Mouse (Mus musculus) CD8-positive naive resting alpha-beta T cell, adult 2 months (primary cell): ENCODE results near the gene Slc16a10.

Experiments
- DNase-seq, 2 experiments: peaks; one replicate each; pipeline ENCODE4 v3.0.0; 2022; ENCODE audit warnings: low read depth in 2 of 2, low spot score in 2 of 2

The Slc16a10 gene

DNA sequence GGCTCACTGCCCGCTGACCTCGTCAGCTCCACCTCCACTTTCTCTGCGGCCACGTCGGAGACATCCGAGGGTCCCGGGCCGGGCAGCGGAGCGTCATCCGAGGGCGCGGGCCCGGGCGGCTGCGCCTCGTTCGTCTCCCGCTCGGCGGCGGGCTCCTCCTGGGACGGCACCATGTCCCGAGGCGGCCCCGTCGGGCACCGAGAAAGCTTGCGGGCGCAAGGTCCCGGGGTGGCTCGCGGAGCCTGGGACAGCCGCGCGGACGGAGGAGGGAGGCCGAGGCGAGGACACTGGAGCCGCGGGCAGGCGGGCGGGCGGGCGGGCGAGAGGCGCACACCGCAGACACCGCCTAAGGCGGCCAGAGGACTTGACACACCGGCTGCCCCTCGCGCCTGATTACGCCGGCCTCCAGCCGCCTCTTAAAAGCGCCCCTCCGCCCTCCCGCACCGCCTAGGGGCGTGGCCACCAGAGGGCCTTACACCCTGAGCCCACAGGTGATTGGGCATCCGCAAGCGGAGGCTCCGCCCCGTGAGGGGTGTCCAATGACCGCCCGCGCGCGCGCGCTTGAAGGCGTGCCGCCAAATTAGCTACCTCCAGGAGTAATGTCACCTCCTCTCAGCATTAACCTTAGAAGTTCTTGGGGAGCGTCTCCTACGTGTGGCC lies at the start of gene Slc16a10:
Gene Slc16a10, minus strand, starts transcription at position 395 of the 660 bp plus-strand sequence.
- peak; percentile 94 to 96 for DNase-seq

- no peak for DNase-seq
These were observed 49.4 kb upstream of the Slc16a10 start for GRCm38 (mm10) chr10:40191338-40191979.

- no peak for DNase-seq
These were observed 48.8 kb upstream of the Slc16a10 start for GRCm38 (mm10) chr10:40190871-40191270.

DNA sequence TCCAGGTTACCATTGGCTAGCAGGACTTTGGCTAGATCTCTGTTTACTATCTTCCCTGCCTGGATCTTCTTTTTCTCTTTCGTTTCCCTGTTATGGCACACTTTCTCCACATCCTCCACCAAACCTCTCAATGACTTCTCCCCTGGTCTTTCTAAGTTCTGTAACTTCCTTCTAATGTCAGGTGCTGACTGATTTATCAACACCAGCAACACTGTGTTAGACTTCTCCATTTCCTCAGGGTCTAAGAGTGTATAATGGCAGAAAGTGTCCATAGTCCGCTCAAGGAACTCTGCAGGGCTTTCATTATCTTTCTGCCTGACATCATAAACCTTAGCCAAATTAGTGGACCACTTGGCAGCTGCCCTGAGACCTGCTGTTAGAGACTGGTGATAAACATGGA lies 47.6 kb upstream of the Slc16a10 start:
- no peak for DNase-seq

DNA sequence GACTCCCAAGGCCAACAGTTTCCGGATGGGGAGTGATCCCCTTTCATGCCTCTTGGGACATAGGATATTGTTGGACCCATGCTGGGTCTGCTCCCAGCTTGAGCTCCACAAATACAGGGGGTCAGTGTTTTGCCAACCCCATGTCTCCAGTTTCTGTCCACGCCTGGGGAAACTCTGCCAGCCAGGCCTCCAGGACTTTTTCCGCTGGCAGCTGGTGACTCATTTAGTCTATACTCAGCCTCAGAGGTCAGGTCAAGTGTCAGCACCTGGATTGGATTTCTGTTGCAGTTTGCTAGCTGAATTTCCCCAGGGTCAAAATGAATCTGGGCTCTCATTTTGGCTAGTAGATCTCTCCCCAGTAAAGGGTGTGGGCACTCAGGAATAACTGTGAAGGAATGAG lies 46.8 kb upstream of the Slc16a10 start:
- no peak for DNase-seq

GRCm38 (mm10) chr10:40185956-40186355 lies 43.9 kb upstream of the Slc16a10 start:
- DNase-seq = no peak

GRCm38 (mm10) chr10:40180011-40180410 lies 38.0 kb upstream of the Slc16a10 start:
- no peak for DNase-seq

- DNase-seq = no peak
These were observed 37.1 kb upstream of the Slc16a10 start for GRCm38 (mm10) chr10:40179142-40179541.

DNA sequence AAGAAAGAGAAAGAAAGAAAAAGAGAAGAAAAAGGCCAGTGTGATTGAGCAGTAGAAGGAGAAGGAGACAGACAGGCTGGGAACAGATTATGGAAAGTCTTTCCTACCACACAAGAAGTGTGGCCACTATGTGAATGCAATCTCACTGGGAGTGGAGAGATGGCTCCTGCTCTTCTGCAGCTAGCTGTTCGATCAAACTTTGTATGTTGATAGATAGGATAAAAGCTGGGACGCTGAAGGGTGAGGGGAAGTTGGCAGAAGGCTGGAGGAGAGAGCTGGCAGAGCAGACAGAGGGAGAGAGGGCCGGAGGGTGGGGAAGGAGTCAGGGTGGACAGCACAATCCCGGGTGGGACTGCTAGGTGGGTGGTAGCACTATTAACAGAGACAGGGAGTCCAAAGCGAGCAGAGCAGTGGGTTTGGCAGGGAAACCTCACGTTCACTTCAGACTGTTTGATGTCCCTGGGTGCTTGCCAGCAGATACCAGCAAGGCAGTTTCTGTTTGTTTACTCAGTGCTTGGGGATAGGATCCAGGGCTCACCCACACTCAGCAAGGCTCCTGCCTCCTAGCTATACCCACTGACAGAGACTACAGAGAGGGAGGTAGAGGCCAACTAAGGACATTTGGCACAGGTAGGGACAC lies 35.4 kb upstream of the Slc16a10 start:
- peak; percentile 35 to 49 for DNase-seq

GRCm38 (mm10) chr10:40172136-40172535 lies 30.1 kb upstream of the Slc16a10 start:
- no peak for DNase-seq

GRCm38 (mm10) chr10:40171211-40171610 lies 29.2 kb upstream of the Slc16a10 start:
- DNase-seq = no peak

- no peak for DNase-seq
These were observed 28.1 kb upstream of the Slc16a10 start for GRCm38 (mm10) chr10:40170141-40170558.

DNA sequence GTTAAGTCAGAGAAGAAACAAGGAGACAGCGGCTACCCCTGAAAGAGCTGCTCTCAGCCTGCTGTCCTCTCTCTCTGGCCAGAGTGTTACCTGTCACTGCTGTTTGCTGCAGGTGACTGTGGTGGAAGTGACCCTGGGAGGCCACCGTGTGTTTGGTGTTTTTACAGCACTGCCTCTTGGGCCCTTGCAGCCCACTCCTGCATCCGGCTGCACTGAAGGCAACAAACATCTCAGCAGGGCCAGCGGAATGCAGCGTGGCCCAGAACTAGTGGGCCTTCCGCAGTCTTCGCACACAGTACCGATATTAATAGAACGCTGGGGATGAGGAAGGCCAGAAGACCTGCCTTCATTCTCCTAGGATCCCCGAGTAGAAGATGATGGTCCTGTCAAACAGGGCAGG lies 27.5 kb upstream of the Slc16a10 start:
- DNase-seq = no peak

- DNase-seq = no peak
These were observed 27.0 kb upstream of the Slc16a10 start for GRCm38 (mm10) chr10:40169088-40169487.

DNA sequence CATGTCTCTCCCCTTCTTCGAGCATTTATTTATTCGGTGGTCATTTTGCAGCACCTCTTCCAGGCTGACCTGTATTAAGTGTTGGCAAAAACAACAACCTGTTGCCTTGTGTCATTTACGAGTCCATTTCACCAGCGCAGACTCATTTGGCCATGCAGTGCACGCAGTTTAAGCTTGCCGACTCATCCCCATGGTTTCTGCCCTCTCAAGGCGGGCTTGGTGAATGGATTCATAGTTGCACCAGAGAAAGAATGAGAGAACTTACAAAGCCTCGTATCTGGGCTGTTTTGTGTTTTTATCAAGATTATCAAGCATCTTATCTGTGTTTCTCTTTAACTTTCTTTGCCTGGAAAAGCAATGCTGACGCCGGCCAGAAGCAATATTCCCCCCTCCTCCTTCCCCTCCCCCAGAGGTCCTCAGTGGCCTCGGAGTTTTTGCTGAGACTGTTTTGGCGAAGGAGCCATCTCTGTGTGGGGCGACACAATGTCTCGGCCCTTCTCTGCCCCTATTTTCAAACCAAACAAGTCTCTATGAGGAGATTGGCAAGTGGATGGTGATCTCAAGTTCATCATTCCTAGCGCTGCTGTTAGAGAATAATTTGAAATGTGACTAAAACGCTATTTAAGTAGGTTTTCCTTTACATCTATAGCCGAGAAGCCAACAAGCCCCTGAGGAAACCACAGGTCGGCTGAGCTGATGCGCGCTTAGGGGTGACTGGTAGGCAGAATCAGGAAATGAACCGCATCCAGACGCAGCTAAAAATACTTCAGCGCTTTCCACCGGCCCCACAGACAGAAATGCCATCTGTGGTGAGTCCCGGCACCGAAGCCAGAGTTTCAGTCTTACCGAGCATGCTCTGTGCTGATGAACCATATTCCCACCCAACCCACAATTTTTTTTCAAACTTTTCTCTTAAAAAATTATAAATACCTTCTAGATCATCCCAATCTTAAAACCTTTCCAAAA lies 22.6 kb upstream of the Slc16a10 start:
- DNase-seq = peak; percentile 21 to 42

- DNase-seq = no peak
These were observed 21.9 kb upstream of the Slc16a10 start for GRCm38 (mm10) chr10:40163914-40164313.

- peak; percentile 36 to 60 for DNase-seq
These were observed 21.3 kb upstream of the Slc16a10 start for GRCm38 (mm10) chr10:40163338-40163737.

DNA sequence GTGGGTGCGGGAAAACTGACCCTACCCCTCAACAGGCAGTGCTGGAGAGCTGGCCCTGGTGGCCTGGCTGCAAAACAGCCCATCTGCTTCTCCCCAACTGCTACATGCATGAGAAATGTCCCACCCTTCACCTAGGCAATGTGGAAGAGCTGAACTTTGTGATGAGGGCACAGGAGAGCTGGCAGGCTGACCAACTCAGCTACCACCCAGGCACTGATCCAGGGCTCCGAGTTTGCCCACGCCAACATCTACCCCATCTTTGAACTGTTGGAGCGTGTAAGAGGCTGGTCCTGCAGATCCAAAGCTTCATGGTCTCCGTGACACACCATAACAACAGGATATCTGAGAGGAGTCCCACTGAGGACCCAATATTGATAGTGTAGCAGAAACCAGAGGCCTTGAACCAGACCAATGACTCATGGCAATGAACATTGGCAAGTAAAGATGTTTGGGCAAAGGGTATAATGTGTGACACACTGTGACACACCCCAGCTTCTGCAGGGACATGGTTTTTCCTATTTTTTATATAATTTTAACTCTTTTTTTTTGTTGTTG lies 19.7 kb upstream of the Slc16a10 start:
- no peak for DNase-seq

- DNase-seq = no peak
These were observed 19.2 kb upstream of the Slc16a10 start for GRCm38 (mm10) chr10:40161236-40161635.

DNA sequence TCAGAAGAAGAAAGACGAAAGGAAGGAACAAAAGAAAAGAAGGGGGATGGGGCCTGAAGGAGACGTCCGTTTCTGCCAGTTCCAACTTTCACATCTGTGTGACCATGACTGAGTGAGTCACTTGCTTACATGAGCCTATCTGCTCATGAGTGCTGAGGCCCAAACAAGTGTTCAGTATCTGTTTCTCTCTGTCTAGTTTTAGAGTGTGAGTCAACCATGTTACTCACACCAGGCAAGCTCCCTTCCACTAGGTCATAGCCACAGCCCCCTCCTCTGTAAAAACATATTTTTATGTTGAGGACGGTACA lies 10.4 kb upstream of the Slc16a10 start:
- DNase-seq = no peak
